Mouse (Mus musculus): ENCODE data around the gene Olfr1161.

GRCm38 (mm10) chr2:88051029-88051428 is 28.5 kb downstream of the Olfr1161 start, which contains the start of gene Olfr1162:
- TF ChIP-seq POLR2A (IDR thresholded peaks at IDR 0.05; ENCODE audit: low read depth, low read length): no peak
- TF ChIP-seq CTCF (IDR thresholded peaks at IDR 0.05; ENCODE audit: borderline replicate concordance, insufficient read depth, low read length): no peak
